Mouse (Mus musculus): Measurements from ENCODE around the gene Gm11060. TPM values are rescaled to one million over a fixed set of nuclear protein-coding genes. Genes with fewer than 3 reads are reported as not detected.

Gm11060 gene
- polyA plus RNA-seq (2015; fragmentation: Nextera tagmentation; extraction: Ambion mirVana): not detected in 2 replicates

- Histone ChIP-seq H3K4me2 (ENCODE audit: low read length) (no peak within 1 kb of the TSS), H3K27ac (ENCODE audit: low read length) (no peak within 1 kb of the TSS), H3K36me3 (ENCODE audit: control insufficient read depth, insufficient read depth) (no peaks in the 10 kb centered on the region), H3K9me3 (ENCODE audit: control insufficient read depth, low read length) (no peaks in the 10 kb centered on the region), H3K4me1 (replicated peaks; ENCODE audit: control insufficient read depth, insufficient read depth, low read length) (peaks cover 14% of the 10 kb centered on the region), H3K27me3 (replicated peaks; ENCODE audit: control insufficient read depth, insufficient read depth, low read length) (no peaks in the 10 kb centered on the region), H3K9ac (replicated peaks; ENCODE audit: low read depth, low read length) (no peak within 1 kb of the TSS), H3K4me3 (replicated peaks; ENCODE audit: low read length) (no peak within 1 kb of the TSS)
- WGBS: 96% methylated on average over 2 of the region's 2 CpGs
- ATAC-seq: no peak
These were observed at the start of gene Gm11060 for GRCm38 (mm10) chr2:105091718-105092117. TSS of gene Gm11060 (plus strand) at chr2:105092018.

GRCm38 (mm10) chr2:105043152-105043551 is 48.7 kb upstream of the Gm11060 start:
- 65% methylated on average over 4 of the region's 4 CpGs for WGBS
- Histone ChIP-seq H3K9me3 (ENCODE audit: control insufficient read depth, low read length) (no peaks in the 10 kb centered on the region), H3K4me3 (replicated peaks; ENCODE audit: low read length) (no peak overlapping the region), H3K27me3 (replicated peaks; ENCODE audit: control insufficient read depth, insufficient read depth, low read length) (no peaks in the 10 kb centered on the region), H3K4me1 (replicated peaks; ENCODE audit: control insufficient read depth, insufficient read depth, low read length) (no peaks in the 10 kb centered on the region), H3K4me2 (ENCODE audit: low read length) (no peak overlapping the region), H3K27ac (ENCODE audit: low read length) (no peak overlapping the region), H3K9ac (replicated peaks; ENCODE audit: low read depth, low read length) (no peak overlapping the region), H3K36me3 (ENCODE audit: control insufficient read depth, insufficient read depth) (no peaks in the 10 kb centered on the region)
- ATAC-seq: no peak

- WGBS: 37% methylated on average over 1 of the region's 1 CpGs
- Histone ChIP-seq H3K4me3 (replicated peaks; ENCODE audit: low read length) (no peak overlapping the region), H3K27ac (ENCODE audit: low read length) (no peak overlapping the region), H3K9me3 (ENCODE audit: control insufficient read depth, low read length) (no peaks in the 10 kb centered on the region), H3K9ac (replicated peaks; ENCODE audit: low read depth, low read length) (no peak overlapping the region), H3K4me1 (replicated peaks; ENCODE audit: control insufficient read depth, insufficient read depth, low read length) (no peaks in the 10 kb centered on the region), H3K4me2 (ENCODE audit: low read length) (no peak overlapping the region), H3K36me3 (ENCODE audit: control insufficient read depth, insufficient read depth) (no peaks in the 10 kb centered on the region), H3K27me3 (replicated peaks; ENCODE audit: control insufficient read depth, insufficient read depth, low read length) (no peaks in the 10 kb centered on the region)
- no peak for ATAC-seq
These were observed 43.5 kb upstream of the Gm11060 start for GRCm38 (mm10) chr2:105048301-105048700.

- Histone ChIP-seq H3K4me1 (replicated peaks; ENCODE audit: control insufficient read depth, insufficient read depth, low read length) (no peaks in the 10 kb centered on the region), H3K27ac (ENCODE audit: low read length) (no peak overlapping the region)
- 82% methylated on average over 1 of the region's 1 CpGs for WGBS
These were observed 36.3 kb upstream of the Gm11060 start for GRCm38 (mm10) chr2:105055529-105055928.

DNA sequence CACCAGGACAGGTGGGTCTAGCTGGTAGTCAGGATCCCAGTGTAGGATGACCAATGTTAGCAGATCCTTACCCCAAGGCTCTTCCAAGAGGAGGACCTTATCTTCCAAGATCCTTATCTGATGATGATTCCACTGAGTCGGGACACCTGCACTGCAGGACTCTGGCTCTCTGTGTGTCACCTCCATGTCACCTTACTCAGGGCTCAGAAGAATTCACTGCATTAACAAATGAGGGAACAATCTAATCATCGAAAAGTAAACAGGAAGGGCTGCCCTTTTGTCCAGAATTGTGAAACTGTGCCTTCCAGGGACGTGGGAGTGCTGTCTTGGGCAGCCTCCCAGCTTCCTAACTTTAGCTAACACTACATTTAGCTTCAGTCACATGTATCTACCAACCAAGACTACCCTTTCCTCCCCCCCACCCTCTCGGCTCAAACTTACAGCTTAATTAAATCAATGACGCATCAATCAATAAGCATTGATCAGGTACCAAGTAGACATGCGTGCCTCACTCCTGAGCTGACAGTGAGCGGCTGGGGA is 33.2 kb upstream of the Gm11060 start:
- Histone ChIP-seq H3K4me1 (replicated peaks; ENCODE audit: control insufficient read depth, insufficient read depth, low read length) (no peaks in the 10 kb centered on the region), H3K4me3 (replicated peaks; ENCODE audit: low read length) (no peak overlapping the region), H3K36me3 (ENCODE audit: control insufficient read depth, insufficient read depth) (no peaks in the 10 kb centered on the region), H3K9me3 (ENCODE audit: control insufficient read depth, low read length) (no peaks in the 10 kb centered on the region), H3K4me2 (ENCODE audit: low read length) (no peak overlapping the region), H3K27me3 (replicated peaks; ENCODE audit: control insufficient read depth, insufficient read depth, low read length) (no peaks in the 10 kb centered on the region), H3K9ac (replicated peaks; ENCODE audit: low read depth, low read length) (no peak overlapping the region), H3K27ac (ENCODE audit: low read length) (no peak overlapping the region)
- ATAC-seq: no peak
- 86% methylated on average over 7 of the region's 7 CpGs for WGBS

More at GRCm38 (mm10) chr2:105055529-105055928, 36.3 kb upstream of the Gm11060 start:
- Histone ChIP-seq H3K36me3 (ENCODE audit: control insufficient read depth, insufficient read depth) (no peaks in the 10 kb centered on the region), H3K4me3 (replicated peaks; ENCODE audit: low read length) (no peak overlapping the region), H3K27me3 (replicated peaks; ENCODE audit: control insufficient read depth, insufficient read depth, low read length) (no peaks in the 10 kb centered on the region), H3K4me2 (ENCODE audit: low read length) (no peak overlapping the region), H3K9ac (replicated peaks; ENCODE audit: low read depth, low read length) (no peak overlapping the region), H3K9me3 (ENCODE audit: control insufficient read depth, low read length) (no peaks in the 10 kb centered on the region)
- ATAC-seq: no peak

DNA sequence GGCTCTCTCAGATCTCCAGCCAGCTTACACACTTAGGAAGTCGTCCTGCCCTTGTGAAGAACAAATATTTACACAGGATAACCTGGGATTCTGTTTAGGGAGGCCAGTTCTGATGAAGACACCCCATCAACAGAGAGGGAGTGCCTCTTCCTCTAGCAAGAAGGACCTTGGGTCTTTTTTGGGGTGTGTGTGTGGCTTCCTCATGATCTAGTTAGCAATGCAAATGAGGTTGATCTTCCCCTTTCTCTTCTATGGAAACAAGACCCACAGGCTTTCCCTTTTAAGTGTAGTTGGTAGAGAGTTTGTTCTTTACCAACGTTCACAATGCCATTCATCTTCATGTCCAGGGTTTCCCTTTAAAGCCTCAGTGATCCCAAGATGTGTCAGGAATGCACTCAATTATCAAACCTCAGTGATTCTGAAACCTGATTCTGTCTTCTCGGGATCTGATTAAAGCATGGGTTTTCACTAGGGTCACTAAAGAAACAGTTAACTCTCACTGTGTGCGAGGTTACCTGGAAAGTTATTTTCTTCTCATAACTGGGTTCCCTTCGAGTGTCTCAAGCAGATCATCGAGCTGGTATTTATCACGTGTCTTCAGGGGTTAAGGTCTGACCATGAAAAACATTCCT is 29.0 kb upstream of the Gm11060 start:
- Histone ChIP-seq H3K27ac (ENCODE audit: low read length) (no peak overlapping the region), H3K4me2 (ENCODE audit: low read length) (no peak overlapping the region), H3K36me3 (ENCODE audit: control insufficient read depth, insufficient read depth) (no peaks in the 10 kb centered on the region), H3K9me3 (ENCODE audit: control insufficient read depth, low read length) (no peaks in the 10 kb centered on the region), H3K4me3 (replicated peaks; ENCODE audit: low read length) (no peak overlapping the region), H3K9ac (replicated peaks; ENCODE audit: low read depth, low read length) (no peak overlapping the region), H3K27me3 (replicated peaks; ENCODE audit: control insufficient read depth, insufficient read depth, low read length) (no peaks in the 10 kb centered on the region), H3K4me1 (replicated peaks; ENCODE audit: control insufficient read depth, insufficient read depth, low read length) (no peaks in the 10 kb centered on the region)
- no peak for ATAC-seq
- 50% methylated on average over 7 of the region's 7 CpGs for WGBS

DNA sequence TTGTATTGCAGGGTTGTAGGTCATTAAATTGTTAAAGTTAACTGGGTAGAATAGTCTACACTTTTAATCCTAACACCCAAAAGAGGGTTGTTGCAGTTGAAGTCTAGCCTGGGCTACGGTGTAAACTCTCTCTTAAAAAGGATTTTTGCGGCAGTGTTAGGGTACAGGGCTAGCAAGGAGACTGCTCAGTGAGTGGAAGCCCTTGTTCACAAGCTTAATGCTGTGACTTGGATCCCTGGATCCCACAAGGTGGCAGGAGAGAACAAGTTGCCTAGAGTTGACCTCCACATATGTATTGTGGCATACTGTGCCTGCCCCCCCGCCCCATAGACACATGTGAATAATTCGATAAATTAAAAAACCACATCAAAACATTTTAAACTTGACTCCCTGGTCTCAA is 19.3 kb upstream of the Gm11060 start:
- 78% methylated on average over 4 of the region's 4 CpGs for whole genome bisulfite sequencing
- Histone ChIP-seq H3K27me3 (replicated peaks; ENCODE audit: control insufficient read depth, insufficient read depth, low read length) (no peaks in the 10 kb centered on the region), H3K4me2 (ENCODE audit: low read length) (no peak overlapping the region), H3K27ac (ENCODE audit: low read length) (no peak overlapping the region), H3K4me3 (replicated peaks; ENCODE audit: low read length) (no peak overlapping the region), H3K36me3 (ENCODE audit: control insufficient read depth, insufficient read depth) (no peaks in the 10 kb centered on the region), H3K9me3 (ENCODE audit: control insufficient read depth, low read length) (no peaks in the 10 kb centered on the region), H3K4me1 (replicated peaks; ENCODE audit: control insufficient read depth, insufficient read depth, low read length) (no peaks in the 10 kb centered on the region), H3K9ac (replicated peaks; ENCODE audit: low read depth, low read length) (no peak overlapping the region)
- no peak for ATAC-seq

DNA sequence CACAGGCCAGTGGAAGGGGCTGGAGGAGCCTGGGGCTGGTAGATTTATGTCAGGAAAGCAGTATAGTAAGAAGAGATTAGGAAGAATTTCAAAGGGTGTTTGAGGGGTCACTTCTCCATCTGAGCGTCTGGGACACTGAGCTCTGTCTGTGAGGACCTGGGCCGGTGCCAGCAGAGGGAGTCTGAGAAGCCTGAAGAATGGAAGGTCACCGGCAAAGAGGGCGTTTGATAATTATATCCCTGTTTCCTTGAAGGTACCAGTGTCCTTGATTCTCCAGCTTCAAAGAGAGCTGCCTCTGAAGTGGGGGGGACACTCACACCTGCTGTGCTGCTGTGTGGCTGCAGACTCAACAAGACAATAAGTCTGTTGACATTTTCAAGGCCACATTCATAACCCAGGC is 17.6 kb upstream of the Gm11060 start:
- Histone ChIP-seq H3K4me3 (replicated peaks; ENCODE audit: low read length) (no peak overlapping the region), H3K36me3 (ENCODE audit: control insufficient read depth, insufficient read depth) (no peaks in the 10 kb centered on the region), H3K4me1 (replicated peaks; ENCODE audit: control insufficient read depth, insufficient read depth, low read length) (no peaks in the 10 kb centered on the region), H3K4me2 (ENCODE audit: low read length) (no peak overlapping the region), H3K9ac (replicated peaks; ENCODE audit: low read depth, low read length) (no peak overlapping the region), H3K9me3 (ENCODE audit: control insufficient read depth, low read length) (no peaks in the 10 kb centered on the region), H3K27me3 (replicated peaks; ENCODE audit: control insufficient read depth, insufficient read depth, low read length) (no peaks in the 10 kb centered on the region), H3K27ac (ENCODE audit: low read length) (no peak overlapping the region)
- WGBS: 53% methylated on average over 4 of the region's 4 CpGs
- ATAC-seq: no peak

- no peak for ATAC-seq
These were observed 16.0 kb upstream of the Gm11060 start for GRCm38 (mm10) chr2:105075809-105076208.

More at GRCm38 (mm10) chr2:105075809-105076208, 16.0 kb upstream of the Gm11060 start:
- no peak overlapping the region for H3K27ac ChIP-seq (ENCODE audit: low read length)
- H3K27me3 ChIP-seq (replicated peaks; ENCODE audit: control insufficient read depth, insufficient read depth, low read length): no peaks in the 10 kb centered on the region
- H3K9ac ChIP-seq (replicated peaks; ENCODE audit: low read depth, low read length): no peak overlapping the region
- no peak overlapping the region for H3K4me3 ChIP-seq (replicated peaks; ENCODE audit: low read length)
- H3K4me2 ChIP-seq (ENCODE audit: low read length): no peak overlapping the region
- H3K36me3 ChIP-seq (ENCODE audit: control insufficient read depth, insufficient read depth): no peaks in the 10 kb centered on the region
- no peaks in the 10 kb centered on the region for H3K4me1 ChIP-seq (replicated peaks; ENCODE audit: control insufficient read depth, insufficient read depth, low read length)
- WGBS: 93% methylated on average over 5 of the region's 5 CpGs
- no peaks in the 10 kb centered on the region for H3K9me3 ChIP-seq (ENCODE audit: control insufficient read depth, low read length)
